Mouse (Mus musculus) stomach, postnatal 0 days (tissue): ENCODE data around the gene Wiz. TPM values are rescaled to one million over a fixed set of nuclear protein-coding genes. Genes with fewer than 3 reads are reported as not detected.

Experiments
- ATAC-seq: fragments of 200-750 bp; cut with Nextera tagmentation; 2 replicates; pipeline ENCODE4 v1.8.0; 2017; ENCODE audit not compliant: low FRiP score, low TSS enrichment
- DNase-seq: peaks from one replicate; pipeline ENCODE4 v3.0.0-alpha.2; 2016; ENCODE audit warnings: low spot score
- H3K27ac ChIP-seq: fragments of 300-500 bp; sonication (generic); replicated peaks from 2 replicates; pipeline ENCODE4 v1.5.1; 2014; ENCODE audit warnings: mild to moderate bottlenecking, control low read depth
- H3K27me3 ChIP-seq: fragments of 300-500 bp; sonication (generic); 2 replicates; pipeline ENCODE4 v1.6.1; 2014; ENCODE audit warnings: low read length; ENCODE audit not compliant: control insufficient read depth, insufficient read depth
- H3K36me3 ChIP-seq: fragments of 300-500 bp; sonication (generic); 2 replicates; pipeline ENCODE4 v1.6.1; 2014; ENCODE audit warnings: low read length, mixed read lengths; ENCODE audit not compliant: control insufficient read depth, insufficient read depth
- H3K4me1 ChIP-seq: fragments of 300-500 bp; sonication (generic); replicated peaks from 2 replicates; pipeline ENCODE4 v1.6.1; 2014; ENCODE audit warnings: antibody characterized with exemption; ENCODE audit not compliant: control insufficient read depth, insufficient read depth
- H3K4me2 ChIP-seq: fragments of 300-500 bp; sonication (generic); replicated peaks from 2 replicates; pipeline ENCODE4 v1.6.1; 2014; ENCODE audit warnings: low read depth, mild to moderate bottlenecking, control low read depth, moderate library complexity
- H3K4me3 ChIP-seq: fragments of 300-500 bp; sonication (generic); 2 replicates; pipeline ENCODE4 v1.5.1; 2014; ENCODE audit warnings: low read depth, low read length, control low read depth
- H3K9ac ChIP-seq: fragments of 300-500 bp; sonication (generic); 2 replicates; pipeline ENCODE4 v1.6.1; 2014; ENCODE audit warnings: mild to moderate bottlenecking, low read length, control low read depth, mixed read lengths
- H3K9me3 ChIP-seq: fragments of 300-500 bp; sonication (generic); 2 replicates; pipeline ENCODE4 v1.6.1; 2016; ENCODE audit warnings: low read length; ENCODE audit not compliant: control insufficient read depth
- CTCF ChIP-seq: IDR thresholded peaks from 2 replicates; pipeline ENCODE4 v1.5.1; 2016; ENCODE audit warnings: antibody characterized with exemption, low read depth, mild to moderate bottlenecking, moderate library complexity
- EP300 ChIP-seq: optimal IDR thresholded peaks from 2 replicates; pipeline ENCODE3; 2016; ENCODE audit warnings: antibody characterized with exemption
- WGBS: fragments of 180-500 bp; shearing (Covaris S2); extraction: QIAGEN DNeasy Blood & Tissue Kit; methylation state at CpG from one replicate; pipeline ENCODE4 v1.1.7; 2014; 5-methylcytosine and 5-hydroxymethylcytosine counted together
- polyA plus RNA-seq: library from polyadenylated mRNA; unstranded; fragments of >200 nt; fragmentation: Nextera tagmentation; extraction: Ambion mirVana; gene quantifications from 2 replicates; pipeline ENCODE4 v1.2.1, GENCODE M21; 2015

Wiz gene
- polyA plus RNA-seq, 1 experiment from 2014 or later, result 9.6 TPM

GRCm38 (mm10) chr17:32363821-32364301, 25.4 kb downstream of the Wiz start:
- H3K27ac ChIP-seq, result peak overlapping the region; percentile 69
- TF ChIP-seq EP300 (no peak), CTCF (no peak)
- H3K36me3 ChIP-seq, result peaks cover 12% of the 10 kb centered on the region
- DNase-seq (no peak), ATAC-seq (peak; percentile 28)
- H3K27me3 ChIP-seq, result no peaks in the 10 kb centered on the region
- peak overlapping the region; percentile 93 for H3K9ac ChIP-seq
- H3K4me3 ChIP-seq, result peak overlapping the region; percentile 93
- H3K9me3 ChIP-seq, result no peaks in the 10 kb centered on the region
- H3K4me2 ChIP-seq, result peak overlapping the region; percentile 64
- peaks cover 5% of the 10 kb centered on the region for H3K4me1 ChIP-seq
- WGBS, result under 1% methylated on average over 22 of the region's 50 CpGs

GRCm38 (mm10) chr17:32362686-32363085, 26.6 kb downstream of the Wiz start:
- WGBS, result 67% methylated on average over 4 of the region's 4 CpGs
- peaks cover 19% of the 10 kb centered on the region for H3K36me3 ChIP-seq
- H3K27me3 ChIP-seq, result no peaks in the 10 kb centered on the region
- H3K4me3 ChIP-seq, result no peak overlapping the region
- DNase-seq (no peak), ATAC-seq (no peak)
- no peak for TF ChIP-seq EP300
- TF ChIP-seq CTCF, result no peak
- H3K4me2 ChIP-seq, result peak overlapping the region; percentile 64
- H3K4me1 ChIP-seq, result peaks cover 5% of the 10 kb centered on the region
- H3K9me3 ChIP-seq, result no peaks in the 10 kb centered on the region
- H3K27ac ChIP-seq, result no peak overlapping the region
- H3K9ac ChIP-seq, result no peak overlapping the region

- Histone ChIP-seq H3K9me3 (no peaks in the 10 kb centered on the region), H3K36me3 (peaks cover 32% of the 10 kb centered on the region), H3K27me3 (no peaks in the 10 kb centered on the region), H3K4me3 (no peak overlapping the region), H3K9ac (no peak overlapping the region), H3K27ac (no peak overlapping the region), H3K4me2 (no peak overlapping the region), H3K4me1 (peaks cover 5% of the 10 kb centered on the region)
- WGBS, result 80% methylated on average over 11 of the region's 18 CpGs
- no peak for ATAC-seq
- TF ChIP-seq CTCF (no peak), EP300 (no peak)
- peak; percentile 15 for DNase-seq
These were observed 29.3 kb downstream of the Wiz start for GRCm38 (mm10) chr17:32359928-32360327.

GRCm38 (mm10) chr17:32358943-32359340, 30.3 kb downstream of the Wiz start:
- H3K36me3 ChIP-seq, result peaks cover 35% of the 10 kb centered on the region
- no peak overlapping the region for H3K9ac ChIP-seq
- H3K4me2 ChIP-seq, result no peak overlapping the region
- TF ChIP-seq CTCF, result no peak
- TF ChIP-seq EP300, result no peak
- 86% methylated on average over 6 of the region's 6 CpGs for WGBS
- no peaks in the 10 kb centered on the region for H3K9me3 ChIP-seq
- no peak overlapping the region for H3K4me3 ChIP-seq
- ATAC-seq (no peak), DNase-seq (no peak)
- H3K27me3 ChIP-seq, result no peaks in the 10 kb centered on the region
- no peak overlapping the region for H3K27ac ChIP-seq
- H3K4me1 ChIP-seq, result peaks cover 5% of the 10 kb centered on the region

- 91% methylated on average over 7 of the region's 7 CpGs for WGBS
- H3K36me3 ChIP-seq, result peaks cover 35% of the 10 kb centered on the region
These were observed 30.9 kb downstream of the Wiz start for GRCm38 (mm10) chr17:32358192-32358942.

More at GRCm38 (mm10) chr17:32358192-32358942, 30.9 kb downstream of the Wiz start:
- H3K27ac ChIP-seq, result no peak overlapping the region
- ATAC-seq, result no peak
- peaks cover 5% of the 10 kb centered on the region for H3K4me1 ChIP-seq
- no peak overlapping the region for H3K4me3 ChIP-seq
- no peaks in the 10 kb centered on the region for H3K9me3 ChIP-seq
- no peaks in the 10 kb centered on the region for H3K27me3 ChIP-seq
- no peak overlapping the region for H3K9ac ChIP-seq
- TF ChIP-seq CTCF, result no peak
- no peak for DNase-seq
- no peak overlapping the region for H3K4me2 ChIP-seq
